Mouse (Mus musculus) kidney, adult 2 months (tissue): ENCODE results near the gene Kcnb1.

Source experiments
- CTCF ChIP-seq: fragments of 200-500 bp; conservative IDR thresholded peaks from 2 replicates; pipeline ENCODE4 v1.5.1; 2011; ENCODE audit warnings: low read depth, mild to moderate bottlenecking, control low read depth, low read length, moderate library complexity, mixed read lengths; ENCODE audit not compliant: insufficient read depth, insufficient read length
- POLR2A ChIP-seq: fragments of 200-500 bp; IDR thresholded peaks from one replicate; pipeline ENCODE4 v1.6.1; 2011; ENCODE audit warnings: low read depth, low read length, control low read depth

DNA sequence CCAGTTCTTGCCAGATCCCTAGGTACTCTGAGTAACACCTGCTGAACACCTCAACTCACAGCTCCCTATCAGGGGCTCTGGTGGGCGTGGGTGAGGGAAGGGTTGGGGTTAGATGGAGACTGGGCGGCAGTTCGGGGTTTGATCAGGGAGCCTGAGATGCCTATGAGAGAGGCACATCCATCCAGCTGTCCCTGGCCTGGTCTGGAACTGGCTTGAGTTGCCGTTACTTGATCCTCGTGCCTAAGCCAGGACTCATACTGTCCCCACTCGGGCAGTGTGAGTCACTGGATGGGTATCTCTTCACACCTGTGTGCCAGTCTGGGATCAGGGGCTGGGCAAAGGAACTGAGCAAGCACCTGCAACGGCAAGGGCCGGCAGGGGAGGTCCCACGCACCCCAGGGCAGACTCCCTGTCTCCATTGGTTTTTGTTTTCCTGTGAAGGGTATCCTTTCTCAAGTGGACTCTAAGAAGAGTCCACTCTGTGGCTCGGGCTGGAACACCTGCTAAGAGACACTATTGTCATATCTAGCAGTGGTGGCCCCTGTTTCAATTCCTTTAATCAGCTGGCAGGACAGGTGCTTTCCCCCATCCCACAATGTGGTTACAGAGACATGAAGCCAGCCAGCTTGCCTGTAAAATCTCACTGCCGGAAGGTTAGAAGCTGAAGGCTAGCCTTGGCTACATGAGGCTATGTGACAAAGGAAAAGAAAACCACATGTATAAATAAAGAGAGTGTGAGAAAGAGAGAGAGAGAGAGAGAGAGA, 112.6 kb downstream of the Kcnb1 start:
- TF ChIP-seq CTCF = no peak
- TF ChIP-seq POLR2A = no peak
